Mouse (Mus musculus): ENCODE measurements around the gene Sprn. TPM values are rescaled to one million over a fixed set of nuclear protein-coding genes. Genes with fewer than 3 reads are reported as not detected.

Gene Sprn
- total and polyA plus RNA-seq, 3 experiments = 0.11 TPM; not detected in 2

DNA sequence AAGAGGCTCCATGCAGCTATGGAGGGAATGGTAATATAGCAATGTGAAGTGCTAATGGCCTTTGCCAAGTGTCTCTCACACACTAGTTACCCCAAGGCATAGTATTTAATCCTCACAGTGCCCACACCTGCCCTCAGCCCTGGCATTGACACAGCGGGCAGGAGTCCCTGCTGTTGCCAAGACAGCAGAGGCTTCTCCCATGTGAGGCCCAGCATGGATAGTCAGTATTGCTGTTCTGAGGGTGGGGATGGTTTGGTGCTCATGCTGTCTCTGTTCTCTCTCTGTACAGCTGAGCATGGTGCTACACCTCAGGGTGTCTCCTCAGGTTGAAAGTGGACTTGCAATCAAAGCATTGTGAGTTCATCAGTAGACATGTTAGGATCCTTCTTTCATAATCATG is 35.8 kb upstream of the Sprn start:
- no peak for ATAC-seq (ENCODE audit: extremely low read depth, insufficient number of reproducible peaks, low FRiP score, poor library complexity, severe bottlenecking)
- TF ChIP-seq POLR2AphosphoS5 (IDR thresholded peaks at IDR 0.05; ENCODE audit: insufficient replicate concordance, low read depth, low read length) (no peak), GATA1 (IDR thresholded peaks at IDR 0.05; ENCODE audit: borderline replicate concordance, low read length) (no peak), TAL1 (conservative IDR thresholded peaks at IDR 0.05; ENCODE audit: low read depth, low read length) (no peak), GATA2 (IDR thresholded peaks at IDR 0.05; ENCODE audit: borderline replicate concordance, low read depth, low read length) (no peak), CTCF (IDR thresholded peaks at IDR 0.05; ENCODE audit: low read depth, low read length) (no peak)

DNA sequence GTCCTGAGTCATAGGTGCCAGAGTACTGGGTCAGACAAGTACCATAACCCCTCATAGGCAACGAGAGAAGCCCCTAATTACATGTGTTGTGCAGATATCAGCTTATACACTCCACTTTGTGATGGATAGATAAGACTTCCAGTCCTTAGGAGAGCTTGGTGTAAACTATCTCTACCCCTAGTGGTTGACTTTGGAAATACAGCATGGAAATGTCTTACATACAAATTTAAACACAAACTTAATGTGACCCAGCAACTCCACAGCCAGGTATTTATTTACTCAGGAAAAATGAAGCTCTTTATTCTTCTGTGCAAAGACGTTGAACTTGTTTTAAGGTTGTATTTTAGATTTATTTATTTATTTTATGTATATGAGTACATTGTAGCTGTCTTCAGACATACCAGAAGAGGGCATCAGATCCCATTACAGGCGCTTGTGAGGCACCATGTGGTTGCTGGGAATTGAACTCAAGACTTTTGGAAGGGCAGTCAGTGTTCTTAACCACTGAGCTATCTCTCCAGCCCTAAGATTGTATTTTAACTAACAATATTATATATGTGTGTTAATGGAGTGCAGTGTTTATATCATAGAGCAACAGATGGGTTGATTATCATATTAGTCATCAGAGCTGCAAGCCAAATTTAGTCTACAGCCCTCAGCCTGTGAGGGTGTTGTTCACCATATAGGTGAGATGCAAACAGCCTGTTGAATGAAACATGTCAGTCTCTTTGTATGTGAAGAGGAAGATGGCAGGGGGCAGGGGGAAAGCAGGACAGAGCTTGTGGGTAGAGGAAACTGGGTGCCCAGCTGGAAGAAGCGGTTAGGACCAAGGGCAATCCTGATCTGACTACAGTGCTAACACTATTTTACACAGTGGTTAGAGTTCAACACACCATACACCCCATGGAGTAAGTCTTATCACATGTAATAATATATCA is 34.0 kb upstream of the Sprn start:
- ATAC-seq (ENCODE audit: extremely low read depth, insufficient number of reproducible peaks, low FRiP score, poor library complexity, severe bottlenecking) = peak; percentile 48
- no peak for DNase-seq (ENCODE audit: low spot score)
- TF ChIP-seq TAL1 (conservative IDR thresholded peaks at IDR 0.05; ENCODE audit: low read depth, low read length) = no peak
- TF ChIP-seq POLR2AphosphoS5 (IDR thresholded peaks at IDR 0.05; ENCODE audit: insufficient replicate concordance, low read depth, low read length) = no peak
- peak; percentile 39; the same call in 1 of the 2 replicates for TF ChIP-seq CTCF (IDR thresholded peaks at IDR 0.05; ENCODE audit: low read depth, low read length)
- no peaks in the 10 kb centered on the region; the same call in 1 of the 2 replicates for H3K9me3 ChIP-seq (replicated peaks)
- H3K27me3 ChIP-seq (ENCODE audit: insufficient read depth, low read length) = peaks cover 5% of the 10 kb centered on the region
- no peaks in the 10 kb centered on the region for H3K36me3 ChIP-seq (replicated peaks)
- peaks cover 44% of the 10 kb centered on the region for H3K4me1 ChIP-seq (ENCODE audit: insufficient read depth, low read depth, low read length)
- no peak overlapping the region for H3K4me3 ChIP-seq (ENCODE audit: low read depth, low read length)

More for the DNA sequence above, 35.8 kb upstream of the Sprn start:
- Histone ChIP-seq H3K36me3 (replicated peaks) (no peaks in the 10 kb centered on the region), H3K4me1 (ENCODE audit: insufficient read depth, low read depth, low read length) (peaks cover 59% of the 10 kb centered on the region), H3K4me3 (ENCODE audit: low read depth, low read length) (no peak overlapping the region), H3K9me3 (replicated peaks) (no peaks in the 10 kb centered on the region; the same call in 1 of the 2 replicates), H3K27me3 (ENCODE audit: insufficient read depth, low read length) (peaks cover 2% of the 10 kb centered on the region; the same call in 1 of the 2 replicates)
- DNase-seq (ENCODE audit: low spot score) = no peak

DNA sequence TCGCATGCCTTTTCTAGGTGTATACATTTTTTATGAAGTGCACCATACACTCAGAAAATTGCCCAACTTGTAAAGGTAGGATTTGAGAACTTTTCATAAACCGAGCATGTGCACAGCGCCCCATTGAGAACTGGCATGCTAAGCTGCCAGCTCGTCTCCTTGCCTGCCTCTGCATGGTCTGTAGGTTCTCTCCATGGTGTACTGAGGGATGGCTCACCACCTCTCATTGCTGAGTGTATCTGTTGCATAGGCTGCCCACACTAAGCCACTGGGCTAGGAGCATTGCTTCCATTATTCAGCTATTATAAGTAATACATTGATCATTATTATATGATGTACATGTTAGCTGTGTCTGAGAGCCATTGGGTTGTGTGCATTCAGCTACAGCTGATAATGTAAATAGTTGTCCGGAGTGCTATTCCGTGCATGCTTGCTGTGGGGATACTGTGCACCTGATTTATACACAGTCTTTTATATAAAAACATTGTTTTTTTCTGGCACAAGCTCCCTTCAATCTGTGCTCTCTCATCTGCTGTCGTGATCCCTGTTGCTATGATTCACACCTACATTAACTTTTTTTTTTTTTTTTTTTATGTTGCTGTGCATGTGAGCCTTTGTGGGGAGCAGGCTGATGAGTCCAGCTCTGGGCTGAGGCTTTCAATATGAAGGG is 33.2 kb upstream of the Sprn start:
- H3K9me3 ChIP-seq (replicated peaks) = no peaks in the 10 kb centered on the region; the same call in 1 of the 2 replicates
- no peaks in the 10 kb centered on the region for H3K36me3 ChIP-seq (replicated peaks)
- H3K27me3 ChIP-seq (ENCODE audit: insufficient read depth, low read length) = peaks cover 6% of the 10 kb centered on the region
- DNase-seq (ENCODE audit: low spot score) = no peak
- no peak overlapping the region for H3K4me3 ChIP-seq (ENCODE audit: low read depth, low read length)
- H3K4me1 ChIP-seq (ENCODE audit: insufficient read depth, low read depth, low read length) = peaks cover 39% of the 10 kb centered on the region
- no peak for TF ChIP-seq TAL1 (conservative IDR thresholded peaks at IDR 0.05; ENCODE audit: low read depth, low read length)
- TF ChIP-seq POLR2AphosphoS5 (IDR thresholded peaks at IDR 0.05; ENCODE audit: insufficient replicate concordance, low read depth, low read length) = no peak
- TF ChIP-seq GATA2 (IDR thresholded peaks at IDR 0.05; ENCODE audit: borderline replicate concordance, low read depth, low read length) = no peak
- TF ChIP-seq CTCF (IDR thresholded peaks at IDR 0.05; ENCODE audit: low read depth, low read length) = no peak
- TF ChIP-seq GATA1 (IDR thresholded peaks at IDR 0.05; ENCODE audit: borderline replicate concordance, low read length) = no peak
- ATAC-seq (ENCODE audit: extremely low read depth, insufficient number of reproducible peaks, low FRiP score, poor library complexity, severe bottlenecking) = 0 out of 2 replicates have a peak, but pooled peaks have one; percentile 18

DNA sequence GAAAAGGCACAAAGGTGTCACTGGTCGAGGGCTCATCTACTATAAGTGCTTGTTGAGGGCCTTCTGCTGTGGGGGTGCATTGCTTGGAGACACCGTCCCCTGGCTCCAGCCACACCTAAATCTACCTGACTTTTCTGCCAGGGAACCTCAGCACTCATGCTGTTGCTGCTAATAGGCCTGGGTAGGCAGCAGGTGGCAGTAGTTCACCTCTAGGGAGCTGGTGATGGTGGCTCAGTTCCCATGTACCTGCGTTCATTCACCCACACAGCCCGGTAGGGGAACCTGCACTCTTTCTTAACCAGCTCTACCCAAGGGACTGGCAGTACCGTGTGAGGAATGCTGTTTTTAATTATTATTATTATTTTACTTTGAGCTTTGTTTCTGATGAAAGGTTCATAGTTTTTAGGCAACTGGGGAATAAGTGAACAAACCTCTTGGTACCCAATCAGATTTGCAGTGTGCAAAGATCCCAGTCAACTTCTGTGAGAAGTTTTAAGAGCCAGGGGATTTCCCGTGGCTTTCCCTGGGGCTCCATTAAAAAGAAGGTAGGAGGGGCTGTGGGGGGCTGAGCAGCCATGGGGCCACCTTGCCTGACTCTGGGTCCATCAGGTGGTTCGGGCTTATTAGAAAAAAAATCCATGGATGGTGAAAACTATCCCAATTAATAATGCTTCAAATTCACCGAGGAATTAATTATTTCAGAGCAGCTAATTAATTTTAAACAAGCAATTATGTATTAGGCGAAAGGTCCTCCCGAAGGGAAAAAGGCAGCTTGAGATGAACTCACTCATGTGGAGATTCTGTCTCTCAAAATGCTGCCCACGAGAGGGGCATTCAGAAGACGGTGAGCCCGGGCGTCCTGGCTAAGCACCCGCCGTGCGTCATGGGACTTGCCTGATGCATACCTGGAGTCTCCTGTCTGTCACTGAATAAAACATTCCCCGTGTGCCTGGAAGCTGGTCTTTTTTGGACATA is 32.3 kb upstream of the Sprn start:
- Histone ChIP-seq H3K4me3 (ENCODE audit: low read depth, low read length) (no peak overlapping the region), H3K4me1 (ENCODE audit: insufficient read depth, low read depth, low read length) (peaks cover 33% of the 10 kb centered on the region), H3K27me3 (ENCODE audit: insufficient read depth, low read length) (peaks cover 6% of the 10 kb centered on the region), H3K36me3 (replicated peaks) (no peaks in the 10 kb centered on the region), H3K9me3 (replicated peaks) (no peaks in the 10 kb centered on the region; the same call in 1 of the 2 replicates)
- DNase-seq (ENCODE audit: low spot score) (peak; percentile 25), ATAC-seq (ENCODE audit: extremely low read depth, insufficient number of reproducible peaks, low FRiP score, poor library complexity, severe bottlenecking) (no peak)
- no peak for TF ChIP-seq GATA1 (IDR thresholded peaks at IDR 0.05; ENCODE audit: borderline replicate concordance, low read length)
- 0 out of 2 replicates have a peak, but pooled peaks have one; percentile 31 for TF ChIP-seq CTCF (IDR thresholded peaks at IDR 0.05; ENCODE audit: low read depth, low read length)

DNA sequence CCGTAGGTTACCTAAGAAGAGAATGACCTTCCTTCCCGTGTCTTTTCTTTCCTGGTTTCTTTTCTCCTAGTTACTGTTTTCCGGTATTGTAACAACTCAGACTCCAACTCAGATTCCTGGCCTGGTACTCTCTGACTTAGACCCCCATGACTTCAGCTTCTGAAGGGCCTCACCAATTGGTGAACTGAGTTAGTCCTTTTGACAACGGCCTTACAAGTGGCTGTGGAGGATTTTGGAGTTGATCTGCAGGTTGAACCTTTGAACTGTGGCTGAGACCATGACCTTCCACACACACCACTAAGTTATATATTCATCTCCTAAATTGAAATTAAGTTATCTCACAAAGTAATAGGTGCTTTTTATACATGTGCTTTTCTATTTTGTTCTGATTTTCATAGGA is 29.5 kb upstream of the Sprn start:
- Histone ChIP-seq H3K4me3 (ENCODE audit: low read depth, low read length) (no peak overlapping the region), H3K27me3 (ENCODE audit: insufficient read depth, low read length) (peaks cover 6% of the 10 kb centered on the region), H3K36me3 (replicated peaks) (no peaks in the 10 kb centered on the region), H3K4me1 (ENCODE audit: insufficient read depth, low read depth, low read length) (peaks cover 20% of the 10 kb centered on the region), H3K9me3 (replicated peaks) (no peaks in the 10 kb centered on the region)
- TF ChIP-seq GATA2 (IDR thresholded peaks at IDR 0.05; ENCODE audit: borderline replicate concordance, low read depth, low read length) (no peak), CTCF (IDR thresholded peaks at IDR 0.05; ENCODE audit: low read depth, low read length) (no peak), TAL1 (conservative IDR thresholded peaks at IDR 0.05; ENCODE audit: low read depth, low read length) (no peak), GATA1 (IDR thresholded peaks at IDR 0.05; ENCODE audit: borderline replicate concordance, low read length) (no peak), POLR2AphosphoS5 (IDR thresholded peaks at IDR 0.05; ENCODE audit: insufficient replicate concordance, low read depth, low read length) (no peak)
- no peak for ATAC-seq (ENCODE audit: extremely low read depth, insufficient number of reproducible peaks, low FRiP score, poor library complexity, severe bottlenecking)
- no peak for DNase-seq (ENCODE audit: low spot score)
